Mouse (Mus musculus) lung, adult 18-20 months (tissue): Measurements from ENCODE around the gene Ifit3.
"Not testable (repeated sequence)": the region's sequence is repeated elsewhere in the genome, so short reads cannot be mapped to it uniquely, and the experiment has no call there.

Source experiments
- DNase-seq, 2 experiments: peaks; one replicate each; pipeline ENCODE4 v3.0.0; 2022; ENCODE audit warnings: mixed read lengths in 2 of 2

The Ifit3 gene

GRCm38 (mm10) chr19:34588959-34589358, 5.6 kb downstream of the Ifit3 start:
- no peak for DNase-seq

- no peak for DNase-seq
Observed at GRCm38 (mm10) chr19:34593456-34593855, 10.1 kb downstream of the Ifit3 start.

- peak; percentile 31 to 49 for DNase-seq
Observed at GRCm38 (mm10) chr19:34594523-34594922, 11.2 kb downstream of the Ifit3 start.

- DNase-seq, result no peak
Observed at GRCm38 (mm10) chr19:34596811-34597210, 13.5 kb downstream of the Ifit3 start.

- DNase-seq, result peak; percentile 63 to 75
Observed at GRCm38 (mm10) chr19:34598341-34598740, 15.0 kb downstream of the Ifit3 start.

- not testable (repeated sequence) for DNase-seq
Observed at GRCm38 (mm10) chr19:34599250-34599649, 15.9 kb downstream of the Ifit3 start.

- DNase-seq, result not testable (repeated sequence)
Observed at GRCm38 (mm10) chr19:34601888-34602287, 18.6 kb downstream of the Ifit3 start, which contains the start of gene Ifit1bl1. TSS of gene Ifit1bl1 (minus strand) at chr19:34601956.

GRCm38 (mm10) chr19:34605472-34605871, 22.1 kb downstream of the Ifit3 start:
- DNase-seq, result no peak

GRCm38 (mm10) chr19:34607237-34608051, 24.1 kb downstream of the Ifit3 start, which contains the start of gene Ifit3b:
TSS of gene Ifit3b (plus strand) at chr19:34607970.
- peak in 1 of 2 experiments; percentile 32 for DNase-seq

GRCm38 (mm10) chr19:34610118-34610517, 26.8 kb downstream of the Ifit3 start:
- not testable (repeated sequence) for DNase-seq

GRCm38 (mm10) chr19:34612243-34613001, 29.1 kb downstream of the Ifit3 start:
- DNase-seq, result not testable (repeated sequence)

- no peak for DNase-seq
Observed at GRCm38 (mm10) chr19:34620871-34621270, 37.5 kb downstream of the Ifit3 start.

- DNase-seq, result no peak
Observed at GRCm38 (mm10) chr19:34623781-34624180, 40.5 kb downstream of the Ifit3 start.

- no peak for DNase-seq
Observed at GRCm38 (mm10) chr19:34624663-34625062, 41.3 kb downstream of the Ifit3 start.

GRCm38 (mm10) chr19:34627496-34627895, 44.2 kb downstream of the Ifit3 start:
- DNase-seq, result no peak

- peak; percentile 35 to 63 for DNase-seq
Observed at GRCm38 (mm10) chr19:34631487-34631886, 48.2 kb downstream of the Ifit3 start.

GRCm38 (mm10) chr19:34633484-34633883, 50.2 kb downstream of the Ifit3 start:
- DNase-seq, result no peak

- DNase-seq, result peak; percentile 48 to 63
Observed at GRCm38 (mm10) chr19:34636933-34637557, 53.7 kb downstream of the Ifit3 start.
